Mouse (Mus musculus) brain, adult 2 months (tissue): Measurements from ENCODE around the gene Ticrr.

Source experiments
- DNase-seq: peaks from one replicate; pipeline ENCODE4 v3.0.0; 2011; ENCODE audit warnings: low read depth, low spot score

The Ticrr gene

DNA sequence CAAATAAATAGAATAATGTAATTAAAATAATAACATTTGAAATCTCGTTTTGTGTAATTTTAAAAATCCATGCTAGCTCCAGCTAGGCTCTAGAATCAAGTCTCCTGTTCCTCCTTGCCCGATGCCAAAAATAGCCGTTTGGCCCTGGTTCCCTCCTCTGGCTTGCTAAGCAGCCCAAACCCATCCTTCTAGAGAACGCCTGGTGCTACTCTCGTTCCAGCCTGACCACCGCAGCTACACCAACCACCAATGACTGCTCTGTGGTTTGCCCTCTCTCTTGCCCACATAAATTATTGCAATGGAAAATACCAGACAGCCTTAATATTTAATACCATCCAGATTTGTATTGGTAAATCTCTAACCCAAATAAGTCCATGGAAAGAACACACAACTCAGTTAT, 87.7 kb downstream of the Ticrr start:
- DNase-seq, result no peak
